Mouse (Mus musculus) frontal cortex, postnatal 25 days (tissue): ENCODE measurements around the gene Fdps.

ENCODE experiments used
- DNase-seq, 2 experiments: peaks; one replicate each; pipeline ENCODE4 v3.0.0; 2022; ENCODE audit warnings: low spot score in 2 of 2

Gene Fdps

DNA sequence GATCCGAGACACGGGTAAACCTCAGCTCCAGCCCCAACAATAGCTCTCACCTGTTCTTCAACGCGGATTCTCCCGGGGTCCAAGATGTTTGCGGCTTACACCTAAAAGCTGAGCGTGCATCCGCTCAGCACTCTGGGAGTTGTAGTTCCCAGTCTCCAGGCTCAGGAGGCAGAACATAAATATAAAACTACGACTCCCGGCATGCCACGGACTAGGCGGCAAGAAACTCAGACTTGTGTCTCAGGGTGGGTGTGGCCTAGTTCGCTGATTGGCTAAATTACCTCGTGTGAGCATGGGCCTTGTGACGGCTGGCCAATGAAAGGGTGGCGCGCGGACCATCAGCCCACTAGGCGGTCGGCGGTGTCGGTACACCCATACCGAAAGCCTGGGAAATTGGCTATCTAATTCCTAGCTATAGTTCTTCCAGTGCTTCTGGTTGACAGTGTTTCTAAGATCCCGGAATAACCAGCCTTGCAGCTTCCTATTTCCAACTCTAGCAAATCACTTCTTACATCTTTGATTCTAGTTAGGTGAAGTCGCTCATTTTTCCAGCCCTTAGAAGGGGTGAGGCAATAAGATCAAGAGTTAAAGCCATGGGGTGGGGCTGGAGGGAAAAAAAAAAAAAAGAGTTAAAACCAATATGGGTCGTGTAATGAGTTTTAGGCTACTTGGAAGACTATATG, at the start of gene Fdps:
TSS of gene Fdps (minus strand) at position 148 of the 683 bp plus-strand sequence.
- peak; percentile 84 to 91 for DNase-seq

DNA sequence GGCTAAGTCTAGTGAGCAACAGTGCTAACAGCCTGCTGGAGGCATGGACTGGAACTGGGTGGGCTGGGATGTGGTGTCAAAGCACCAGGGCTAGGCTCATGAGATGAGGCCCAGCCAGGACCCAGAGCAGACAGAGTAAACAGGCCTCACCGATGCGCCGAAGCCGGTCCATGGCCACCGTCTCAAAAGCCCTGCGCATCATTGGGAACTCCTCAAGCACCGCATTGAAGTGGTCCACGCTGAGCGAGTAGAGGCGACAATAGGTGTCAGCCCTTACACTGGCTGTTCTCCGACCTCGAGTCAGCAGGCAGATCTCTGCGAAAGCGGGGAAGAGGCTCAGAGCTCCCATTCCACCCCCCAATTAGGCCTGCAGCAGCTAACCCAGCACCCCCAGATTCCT, 46.8 kb upstream of the Fdps start:
- no peak for DNase-seq

DNA sequence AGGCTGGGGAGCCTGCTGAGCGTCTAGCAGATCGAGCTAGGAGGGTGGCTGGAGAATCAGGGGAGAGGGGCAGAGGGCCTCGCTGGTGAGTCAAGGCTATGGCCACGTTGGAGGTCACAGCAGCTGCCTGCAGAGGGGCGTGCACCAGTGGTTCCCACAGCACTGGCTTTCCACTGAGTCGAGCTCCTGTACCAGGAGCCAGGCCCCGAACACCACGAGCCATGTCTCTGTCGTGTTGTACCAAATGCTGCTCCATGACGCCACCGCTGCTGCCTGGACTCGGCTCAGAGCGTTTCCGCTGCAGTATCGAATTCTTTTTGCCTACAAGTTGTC, 46.2 kb upstream of the Fdps start:
- no peak for DNase-seq

DNA sequence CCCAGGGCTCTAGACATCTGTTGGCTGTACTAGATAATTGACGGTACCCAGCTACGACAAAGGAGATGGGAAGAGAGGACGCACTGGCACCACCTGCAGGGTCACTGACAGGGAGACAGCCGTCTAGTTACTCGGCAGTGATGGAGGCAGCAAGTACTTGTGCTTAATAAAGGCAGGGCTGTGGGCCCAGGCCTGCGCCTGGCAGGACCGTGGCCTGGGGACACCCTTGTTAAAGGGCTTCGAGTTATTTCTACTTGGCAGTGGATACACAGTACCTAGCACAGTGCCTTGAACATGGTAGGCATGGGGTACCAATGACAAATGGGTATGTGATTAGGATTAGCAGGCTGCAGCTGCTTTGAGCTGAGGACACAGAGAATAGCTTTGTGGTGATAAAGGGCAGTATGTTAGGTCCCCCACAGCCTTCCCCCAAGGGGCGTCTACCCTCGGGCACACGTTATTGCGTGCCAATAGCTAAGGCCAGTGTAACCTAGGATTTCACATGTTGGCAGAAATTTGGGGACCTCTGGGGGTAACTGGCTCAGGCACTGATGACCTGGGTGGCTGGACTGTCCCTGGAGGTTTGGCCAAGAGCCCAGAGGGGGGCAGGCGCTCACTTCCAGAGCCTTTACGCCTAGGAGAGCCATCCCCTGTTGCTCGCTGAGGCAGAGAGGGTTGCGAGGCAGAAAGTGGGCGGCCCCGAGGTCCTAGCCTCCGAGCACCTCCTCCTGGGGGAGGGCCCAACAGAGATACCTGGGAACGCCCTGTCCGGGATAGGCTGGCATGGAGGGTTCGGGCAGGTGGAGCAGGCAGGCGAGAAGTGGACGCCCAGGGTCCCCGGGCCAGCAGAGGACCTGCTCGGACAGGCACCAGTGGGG, 45.6 kb upstream of the Fdps start:
- no peak for DNase-seq

DNA sequence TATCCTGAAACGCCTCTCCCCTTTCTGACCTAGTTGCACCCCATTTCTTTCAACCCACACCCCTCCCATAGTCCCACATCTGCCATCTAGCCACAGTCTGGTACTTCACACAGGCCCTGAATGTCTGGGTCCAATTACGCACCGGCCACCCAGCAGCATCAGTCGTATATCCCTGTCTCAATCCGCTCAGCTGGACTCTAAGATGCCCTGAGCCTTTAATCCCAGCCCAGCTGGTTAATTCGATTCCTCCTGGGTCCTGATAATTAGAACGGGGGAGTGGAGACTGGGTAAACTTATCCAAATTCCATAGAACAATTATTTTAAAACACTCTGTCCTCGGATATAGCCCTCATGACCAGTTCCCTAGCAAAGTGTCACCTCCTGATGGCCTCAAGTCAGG, 43.8 kb upstream of the Fdps start:
- DNase-seq = no peak

DNA sequence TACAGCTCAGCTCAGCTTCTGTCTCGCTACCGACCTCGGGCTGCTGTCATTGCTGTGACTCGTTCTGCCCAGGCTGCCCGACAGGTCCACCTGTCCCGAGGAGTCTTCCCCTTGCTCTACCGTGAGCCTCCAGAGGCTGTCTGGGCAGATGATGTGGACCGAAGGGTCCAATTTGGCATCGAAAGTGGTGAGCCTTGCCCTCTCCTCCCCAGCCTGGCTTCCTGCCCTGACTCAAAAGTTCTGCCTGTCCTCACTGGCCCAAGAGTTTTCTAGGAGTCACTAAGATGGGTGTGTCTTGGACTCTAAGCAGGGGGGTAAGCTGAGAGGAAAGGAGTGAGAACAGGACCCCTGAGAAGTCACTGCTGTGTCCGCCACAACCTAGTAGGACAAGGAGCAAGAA, 43.1 kb upstream of the Fdps start:
- no peak for DNase-seq

DNA sequence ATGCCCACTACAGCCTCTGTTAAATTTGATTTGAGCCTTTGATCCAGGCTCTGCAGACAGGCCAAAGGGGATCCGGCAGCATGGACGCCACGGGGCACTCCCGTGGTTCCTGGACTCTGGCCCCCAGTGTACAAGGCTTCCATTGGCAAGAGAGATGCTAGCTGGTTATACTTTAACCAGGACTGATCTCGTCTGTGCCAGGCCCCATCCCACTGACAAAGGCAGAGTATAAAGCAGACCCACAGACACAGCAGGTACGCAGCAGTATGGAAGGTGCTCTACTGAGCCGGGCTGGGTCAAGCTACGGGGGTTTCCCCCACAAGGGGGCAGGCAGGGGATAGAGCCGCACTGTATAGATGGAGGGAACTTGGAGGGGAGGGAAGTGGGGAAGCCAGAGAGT, 34.6 kb upstream of the Fdps start:
- no peak for DNase-seq

DNA sequence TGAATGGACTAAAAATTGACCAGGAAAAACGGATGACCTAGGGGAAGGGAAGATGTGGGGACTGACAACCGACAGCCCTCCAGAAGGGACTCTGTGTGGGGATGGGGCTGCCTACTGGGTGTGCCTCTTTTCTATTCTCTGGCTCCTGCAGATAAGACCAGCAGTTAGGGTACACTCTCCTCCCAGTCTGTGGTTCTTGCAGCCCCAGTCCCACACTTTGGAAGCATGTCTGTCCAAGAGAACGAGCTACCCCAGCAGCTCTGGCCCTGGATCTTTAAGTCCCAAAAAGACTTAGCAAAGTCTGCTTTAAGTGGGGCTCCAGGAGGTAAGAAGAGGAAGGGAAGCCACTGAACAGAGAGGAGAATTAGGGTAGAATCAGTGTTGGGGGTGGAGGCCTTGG, 34.2 kb upstream of the Fdps start, which contains the start of gene Pklr:
TSS of gene Pklr (plus strand) at position 185 of the 400 bp plus-strand sequence.
- no peak for DNase-seq

DNA sequence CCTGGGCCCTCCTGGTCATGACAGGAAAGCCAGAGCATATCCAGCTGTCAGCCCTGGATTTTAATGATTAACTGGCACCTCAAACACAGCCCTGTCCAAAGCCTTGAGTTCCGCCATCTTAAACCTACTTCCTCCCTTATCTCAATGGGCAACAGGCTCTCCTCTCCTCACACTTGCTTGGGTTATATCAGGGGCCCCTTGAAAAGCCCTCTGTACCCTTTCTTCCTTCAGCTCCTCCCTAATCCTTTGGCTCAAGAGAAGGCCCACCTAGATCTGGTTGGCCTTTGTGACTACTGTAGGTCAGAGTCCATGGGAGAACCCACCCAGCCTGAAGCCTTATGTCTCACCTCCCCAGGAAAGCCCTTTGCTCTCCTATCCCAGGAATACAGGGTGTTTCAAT, 32.0 kb upstream of the Fdps start:
- no peak for DNase-seq

DNA sequence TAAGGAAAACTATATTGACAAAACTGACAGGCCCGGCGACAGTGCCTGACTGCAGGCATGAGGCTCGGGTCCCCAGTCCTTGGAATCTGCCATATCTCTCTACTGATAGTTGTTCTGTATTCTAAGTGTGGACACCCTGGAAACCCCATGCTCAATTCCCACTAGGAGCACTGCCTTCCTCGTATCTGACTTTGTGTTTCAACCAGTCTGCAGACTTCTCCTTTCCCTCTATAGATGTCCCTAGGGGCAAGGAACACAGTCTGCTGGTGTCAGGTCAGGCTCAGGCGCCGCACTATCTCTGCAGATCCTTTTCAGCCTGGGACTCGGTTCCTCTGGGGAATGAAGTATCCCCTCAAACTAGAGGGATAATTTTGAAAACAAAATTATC, 31.3 kb upstream of the Fdps start:
- DNase-seq = no peak

DNA sequence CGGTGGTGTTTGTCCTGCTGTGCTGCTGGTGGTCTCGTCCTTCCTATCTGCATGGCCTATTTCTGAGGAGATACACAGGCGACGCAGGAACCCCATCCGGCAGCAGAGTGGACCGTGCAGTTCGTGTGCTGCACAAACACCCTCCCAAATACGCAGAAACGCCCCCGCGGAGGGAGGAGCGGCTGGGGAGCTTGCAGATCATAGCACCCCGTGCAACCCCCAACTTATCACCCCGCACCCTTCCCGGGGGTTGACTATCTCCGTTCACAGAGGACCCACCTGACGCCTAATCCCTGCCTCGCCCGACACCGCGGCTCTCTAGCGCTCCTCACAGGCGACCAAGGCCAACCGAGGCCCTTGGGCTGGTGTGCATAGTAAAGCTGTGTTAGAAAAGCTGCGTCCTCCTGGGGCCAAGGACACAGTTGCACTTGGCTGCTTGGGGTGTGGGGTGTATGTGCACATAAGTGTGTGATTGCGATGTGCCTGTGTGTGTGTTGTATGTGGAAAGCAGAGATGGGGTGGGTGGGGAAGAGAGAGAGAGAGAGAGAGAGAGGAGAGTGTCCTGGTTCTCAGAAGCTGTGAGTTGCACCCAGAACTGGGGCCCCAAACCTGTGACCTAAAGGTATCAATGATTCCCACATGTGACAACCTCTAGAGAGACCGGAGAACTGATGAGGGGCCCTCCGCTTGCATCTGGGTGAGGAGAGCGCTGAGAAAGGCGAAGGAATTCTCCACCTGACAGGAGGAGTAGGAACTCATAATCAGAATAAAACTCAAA, 30.7 kb upstream of the Fdps start:
- DNase-seq = peak; percentile 21 to 37

DNA sequence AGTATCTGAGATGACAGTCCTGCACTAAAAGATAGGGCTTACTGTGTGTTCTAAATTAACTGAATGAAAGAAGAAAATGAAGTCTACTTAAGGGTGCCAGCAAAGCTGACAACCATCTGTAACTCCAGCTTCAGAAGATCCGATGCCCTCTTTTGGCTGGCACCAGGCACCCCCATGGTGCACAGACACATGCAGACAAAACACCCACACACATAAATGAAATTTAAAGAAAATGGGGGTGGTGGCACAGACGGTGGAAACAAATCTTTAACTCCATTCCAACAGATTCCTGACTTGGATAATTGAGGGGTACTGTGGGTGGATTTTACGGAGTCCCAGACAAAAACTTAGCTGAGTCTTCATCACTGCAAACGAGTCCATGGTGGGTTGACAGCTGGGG, 30.1 kb upstream of the Fdps start:
- DNase-seq = peak in 1 of 2 experiments; percentile 18

DNA sequence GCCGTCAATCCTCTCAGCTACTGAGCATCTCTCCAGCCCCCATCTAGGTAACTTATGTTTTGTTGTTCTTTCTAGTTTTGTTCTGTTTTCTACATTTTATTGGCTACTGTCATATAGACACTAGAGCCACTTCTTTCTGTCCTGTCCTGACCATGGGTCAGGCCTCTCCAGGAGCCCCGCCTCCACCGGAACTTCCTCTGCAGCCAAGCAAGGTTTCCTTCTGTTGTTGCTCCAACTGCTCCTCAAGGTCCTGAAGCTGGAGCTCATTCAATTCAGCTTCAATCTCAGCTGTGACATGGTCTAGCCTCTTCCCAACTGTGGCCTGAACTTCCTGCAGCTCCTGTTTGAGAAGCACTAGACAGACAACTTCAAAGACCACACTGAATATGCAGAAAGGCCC, 28.1 kb upstream of the Fdps start:
- DNase-seq = no peak

DNA sequence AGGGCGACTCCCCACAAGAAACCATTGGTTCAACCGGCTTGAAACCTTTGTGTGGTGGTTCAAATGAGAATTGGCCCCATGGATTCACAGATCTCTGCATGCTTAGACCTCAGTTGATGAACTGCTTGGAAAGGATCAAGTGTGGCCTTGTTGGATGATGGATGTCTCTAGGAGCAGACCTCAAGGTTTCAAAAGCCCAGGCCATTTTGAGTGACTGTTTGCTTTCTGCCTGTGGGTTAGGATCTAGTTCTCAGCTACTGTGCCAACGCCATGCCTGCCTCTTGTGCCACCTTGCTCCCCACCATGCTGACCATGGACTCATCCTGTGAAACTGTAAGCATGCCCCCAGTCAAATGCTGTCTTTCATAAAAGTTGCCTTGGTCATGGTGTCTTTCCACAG, 24.2 kb upstream of the Fdps start:
- no peak for DNase-seq

DNA sequence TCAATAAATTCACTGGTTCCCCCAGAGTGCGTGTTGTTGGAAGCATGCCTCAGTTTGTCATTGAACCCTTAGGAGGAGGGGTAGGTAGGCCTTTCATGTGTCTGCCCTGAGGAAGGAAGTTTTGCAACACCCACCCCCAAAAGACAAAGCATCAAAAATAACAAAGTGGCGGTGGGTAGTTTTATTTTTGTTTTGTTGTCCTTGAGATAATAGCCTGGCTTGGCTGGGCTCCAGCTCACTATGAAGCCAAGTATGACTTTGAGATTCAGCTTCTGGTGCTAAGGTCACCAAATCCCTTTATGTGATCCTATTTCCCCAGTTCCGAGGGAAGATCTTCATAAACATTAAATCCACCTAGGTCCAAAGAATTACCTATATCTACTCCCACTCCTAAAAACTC, 22.5 kb upstream of the Fdps start:
- DNase-seq = no peak

DNA sequence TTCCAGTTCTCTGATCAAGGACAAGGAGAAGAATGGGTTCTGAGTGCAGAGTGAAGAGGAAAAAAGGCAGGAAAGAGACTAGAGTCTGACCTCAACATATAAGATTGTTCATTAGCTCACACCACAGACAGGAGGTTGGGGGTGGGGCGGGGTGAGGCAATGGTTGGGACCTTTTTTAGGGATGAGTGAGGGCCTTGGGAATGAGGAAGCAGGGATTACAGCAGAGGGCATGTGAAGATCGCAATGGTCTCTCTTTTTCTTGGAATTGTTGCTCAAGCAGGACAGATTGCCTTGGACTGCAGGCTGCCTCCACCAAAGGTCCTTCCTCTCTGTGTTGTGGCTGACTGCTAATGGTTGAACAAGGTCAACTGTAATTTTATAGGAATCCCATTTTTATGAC, 21.6 kb upstream of the Fdps start:
- DNase-seq = no peak

DNA sequence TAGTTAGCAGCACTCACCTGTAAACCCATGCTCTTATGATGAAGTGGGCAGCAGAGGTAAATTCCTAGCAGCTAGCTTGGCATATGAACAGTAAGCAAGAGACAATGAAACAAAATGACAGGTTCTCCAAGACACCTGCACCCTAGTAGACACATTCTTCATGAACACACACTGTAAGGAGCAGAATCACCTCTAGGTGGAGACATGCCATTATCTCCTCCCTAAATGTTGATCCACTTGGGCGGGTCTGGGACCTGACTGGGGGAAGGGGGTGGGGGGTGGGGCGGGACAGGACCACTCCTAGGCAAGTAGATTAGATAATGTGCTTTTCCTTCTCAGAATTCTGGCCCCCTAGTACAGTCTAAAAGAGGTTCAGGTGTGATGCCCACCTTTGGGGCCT, 13.8 kb upstream of the Fdps start:
- DNase-seq = no peak

DNA sequence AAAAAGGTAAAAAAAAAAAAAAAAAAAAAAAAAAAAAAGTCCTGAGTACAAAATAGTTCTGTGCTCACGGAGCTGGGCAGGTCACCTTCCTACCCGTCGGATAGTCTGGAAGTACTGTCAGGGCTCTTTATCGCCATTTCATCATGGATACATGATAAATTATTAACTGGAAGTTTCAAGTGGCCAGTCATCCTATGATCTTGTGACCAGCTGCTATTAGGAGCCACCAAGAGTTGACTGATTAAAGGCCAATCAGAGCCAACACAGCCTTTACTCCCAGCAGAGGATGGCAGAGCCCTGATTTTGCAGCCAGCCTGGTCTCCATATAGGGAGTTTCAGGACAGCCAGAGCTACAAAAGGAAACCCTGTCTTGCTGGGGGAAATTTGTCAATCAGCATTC, 11.3 kb upstream of the Fdps start:
- DNase-seq = no peak

DNA sequence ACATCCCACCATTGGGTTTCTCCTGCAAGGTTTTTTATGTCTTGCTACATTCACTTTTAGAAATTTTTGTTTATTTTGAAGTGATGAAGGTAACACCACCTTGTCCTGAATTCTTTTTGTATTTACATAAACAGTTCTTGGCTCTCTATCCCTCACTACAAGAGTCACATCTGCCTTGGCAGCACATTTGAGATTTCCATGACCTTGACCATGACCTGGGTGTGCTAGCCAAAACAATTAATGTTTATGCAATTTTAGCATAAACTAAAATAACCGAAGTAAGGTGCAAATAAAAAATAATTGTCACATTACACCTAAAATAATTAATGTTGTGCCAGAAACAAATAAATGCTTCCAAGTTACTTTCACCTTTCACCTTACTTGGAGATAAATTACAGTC, 6.4 kb upstream of the Fdps start:
- no peak for DNase-seq

DNA sequence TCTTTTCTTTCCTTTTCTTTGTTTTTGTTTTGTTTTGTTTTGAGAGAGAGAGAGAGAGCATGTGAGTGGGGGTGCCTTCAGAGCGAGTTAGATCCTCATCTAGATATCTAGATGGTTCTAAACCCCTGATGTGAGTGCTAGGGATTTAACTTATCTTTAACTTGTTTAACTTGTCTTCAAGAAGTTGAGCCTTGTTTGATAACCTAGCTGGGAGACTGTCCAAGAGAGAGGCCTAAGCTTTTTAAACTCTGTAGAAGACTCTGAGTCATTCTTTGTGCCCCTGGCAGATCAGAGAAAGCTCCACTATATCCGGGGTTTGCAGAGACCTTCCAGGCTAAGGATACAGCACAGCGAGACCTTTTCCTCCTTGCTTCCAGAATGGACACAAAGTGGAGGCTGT, 5.8 kb upstream of the Fdps start:
- no peak for DNase-seq

DNA sequence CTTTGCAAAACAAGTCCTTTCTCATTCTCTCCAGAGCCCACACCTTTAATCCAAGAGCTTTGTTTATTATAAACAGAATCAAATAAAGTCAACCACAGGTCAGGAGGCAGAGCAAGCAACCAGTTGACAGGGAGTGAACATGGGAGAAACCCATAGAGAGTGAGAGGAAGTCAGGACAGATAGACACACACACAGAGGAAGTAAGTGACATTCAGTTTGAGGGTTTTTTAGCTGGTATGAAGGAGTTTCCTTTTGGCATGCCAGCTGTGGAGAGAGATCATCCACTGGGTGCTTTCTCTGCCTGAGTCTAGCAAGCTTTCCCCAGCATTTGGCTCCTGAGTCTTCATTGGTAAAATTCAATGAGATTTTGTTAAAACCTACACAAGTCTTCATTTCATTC, 5.1 kb upstream of the Fdps start:
- DNase-seq = no peak

DNA sequence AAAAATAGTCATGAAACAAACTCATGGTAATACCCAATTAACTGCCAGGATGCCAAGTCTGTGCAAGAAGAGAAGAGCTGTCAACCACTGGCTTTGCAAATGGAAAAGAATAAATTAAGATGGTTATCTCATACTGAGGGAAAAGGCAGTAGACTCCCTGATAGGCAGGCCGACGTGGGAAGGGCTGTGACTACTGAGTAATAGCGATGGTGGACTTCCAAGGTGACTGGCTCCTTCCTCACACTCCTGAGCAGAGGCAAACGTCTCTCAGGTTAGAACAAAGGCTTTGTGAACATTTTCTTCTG, 1.5 kb upstream of the Fdps start:
- DNase-seq = no peak
